Mouse (Mus musculus) cerebellum, adult (tissue): ENCODE measurements around the gene Rabgap1l.
"Not testable (repeated sequence)": the region's sequence is repeated elsewhere in the genome, so short reads cannot be mapped to it uniquely, and the experiment has no call there.

Source experiments
- ATAC-seq: cut with Nextera tagmentation; 2 replicates; pipeline ENCODE4 v1.9.2; 2017; ENCODE audit warnings: mild to moderate bottlenecking, moderate library complexity, mixed read lengths; ENCODE audit not compliant: insufficient number of reproducible peaks, low FRiP score, low TSS enrichment

The Rabgap1l gene

GRCm38 (mm10) chr1:160297701-160298100 lies 495.3 kb downstream of the Rabgap1l start:
- no peak for ATAC-seq

- no peak for ATAC-seq
Observed at GRCm38 (mm10) chr1:160295323-160295722, 497.7 kb downstream of the Rabgap1l start.

- ATAC-seq = no peak
Observed at GRCm38 (mm10) chr1:160293488-160293887, 499.5 kb downstream of the Rabgap1l start.

- ATAC-seq = no peak
Observed at GRCm38 (mm10) chr1:160292058-160292457, 501.0 kb downstream of the Rabgap1l start.

GRCm38 (mm10) chr1:160290242-160290641 lies 502.8 kb downstream of the Rabgap1l start:
- ATAC-seq = no peak

GRCm38 (mm10) chr1:160287058-160287645 lies 505.9 kb downstream of the Rabgap1l start:
- peak; percentile 59 for ATAC-seq

GRCm38 (mm10) chr1:160286400-160287057 lies 506.5 kb downstream of the Rabgap1l start:
- ATAC-seq = peak; percentile 78

GRCm38 (mm10) chr1:160284241-160284640 lies 508.8 kb downstream of the Rabgap1l start:
- no peak for ATAC-seq

- not testable (repeated sequence) for ATAC-seq
Observed at GRCm38 (mm10) chr1:160282166-160282874, 510.7 kb downstream of the Rabgap1l start.

GRCm38 (mm10) chr1:160281337-160282084 lies 511.5 kb downstream of the Rabgap1l start:
- no peak for ATAC-seq

- no peak for ATAC-seq
Observed at GRCm38 (mm10) chr1:160280603-160281002, 512.4 kb downstream of the Rabgap1l start.

GRCm38 (mm10) chr1:160277940-160278682 lies 514.9 kb downstream of the Rabgap1l start:
- peak; percentile 96 for ATAC-seq

- ATAC-seq = no peak
Observed at GRCm38 (mm10) chr1:160275248-160275647, 517.8 kb downstream of the Rabgap1l start.

GRCm38 (mm10) chr1:160273133-160273743 lies 519.8 kb downstream of the Rabgap1l start:
- no peak for ATAC-seq

- ATAC-seq = no peak
Observed at GRCm38 (mm10) chr1:160271282-160271967, 521.6 kb downstream of the Rabgap1l start.

- no peak for ATAC-seq
Observed at GRCm38 (mm10) chr1:160268322-160268721, 524.7 kb downstream of the Rabgap1l start.

GRCm38 (mm10) chr1:160263630-160264346 lies 529.2 kb downstream of the Rabgap1l start:
- no peak for ATAC-seq

- no peak for ATAC-seq
Observed at GRCm38 (mm10) chr1:160263053-160263452, 530.0 kb downstream of the Rabgap1l start.
